Mouse (Mus musculus): ENCODE measurements around the gene Txn1. TPM values are rescaled to one million over a fixed set of nuclear protein-coding genes. Genes with fewer than 3 reads are reported as not detected.
A peak's percentile ranks its signal among the peaks of the same experiment; 100 is the strongest.

Gene Txn1
- total and polyA plus RNA-seq, 3 experiments = 366 to 395 TPM; not detected in 1

DNA sequence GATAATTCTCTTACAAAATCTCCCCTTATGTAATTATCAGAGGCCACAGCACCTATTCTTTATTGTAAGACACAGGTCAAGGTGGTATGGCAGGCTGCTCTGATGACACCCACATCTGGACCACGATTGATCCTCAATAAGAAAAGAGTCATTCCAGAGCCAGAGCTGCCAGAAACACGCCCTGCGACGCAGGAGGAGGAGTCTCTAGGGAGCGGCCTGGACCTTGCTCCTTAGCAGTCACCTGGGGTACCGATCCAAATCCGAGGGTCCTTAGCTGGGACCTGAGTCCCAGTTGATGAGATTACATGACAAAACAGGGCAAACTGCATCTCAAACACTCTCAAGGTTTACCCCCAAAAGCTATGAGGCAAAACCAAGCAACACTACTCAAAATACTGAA is 2.4 kb downstream of the Txn1 start:
- Histone ChIP-seq H3K9ac (ENCODE audit: control insufficient read depth, low read depth, low read length, poor library complexity, severe bottlenecking) (peak overlapping the region; percentile 86), H3K27ac (ENCODE audit: control insufficient read depth, low read depth, low read length) (no peak overlapping the region), H3K4me3 (ENCODE audit: control insufficient read depth in 1 of 2, insufficient read depth in 1 of 2, low read depth in 2 of 2, low read length in 2 of 2) (peak overlapping the region; percentile 84 to 93), H3K27me3 (ENCODE audit: control insufficient read depth in 1 of 2, insufficient read depth in 2 of 2, low read length in 2 of 2) (no peaks in the 10 kb centered on the region), H3K36me3 (ENCODE audit: control insufficient read depth in 1 of 2, insufficient read depth in 2 of 2, low read length in 2 of 2) (peaks cover 18 to 23% of the 10 kb centered on the region in 2 experiments), H3K9me3 (replicated peaks; ENCODE audit: insufficient read depth, low read length) (no peaks in the 10 kb centered on the region), H3K79me2 (ENCODE audit: control insufficient read depth, insufficient read depth, low read length, poor library complexity) (peaks cover 52% of the 10 kb centered on the region), H3K4me1 (ENCODE audit: control insufficient read depth in 1 of 2, insufficient read depth in 2 of 2, low read length in 2 of 2) (peaks cover 3 to 12% of the 10 kb centered on the region in 2 experiments)
- TF ChIP-seq USF1 (IDR thresholded peaks at IDR 0.05; ENCODE audit: low read depth, low read length) = no peak
- TF ChIP-seq GATA1 (IDR thresholded peaks at IDR 0.05; ENCODE audit: low read depth, low read length) = no peak
- TF ChIP-seq SMC3 (IDR thresholded peaks at IDR 0.05; ENCODE audit: low read depth, low read length) = no peak
- TF ChIP-seq NRF1 (IDR thresholded peaks at IDR 0.05; ENCODE audit: insufficient read depth, low read depth, low read length, poor library complexity, severe bottlenecking) = no peak
- TF ChIP-seq EP300 (IDR thresholded peaks at IDR 0.05; ENCODE audit: low read depth in 1 of 2, low read length in 2 of 2) = no peak
- no peak for TF ChIP-seq ZKSCAN1 (IDR thresholded peaks at IDR 0.05; ENCODE audit: low read depth, low read length)
- TF ChIP-seq ZNF384 (IDR thresholded peaks at IDR 0.05; ENCODE audit: low read depth, low read length) = no peak
- no peak for TF ChIP-seq POLR2AphosphoS2 (IDR thresholded peaks at IDR 0.05; ENCODE audit: low read length)
- TF ChIP-seq CTCF (IDR thresholded peaks at IDR 0.05 in 2 of 3, conservative IDR thresholded peaks at IDR 0.05 in 1 of 3; ENCODE audit: control insufficient read depth in 1 of 3, insufficient read depth in 1 of 3, low read depth in 2 of 3, low read length in 3 of 3, poor library complexity in 1 of 3, severe bottlenecking in 1 of 3) = no peak
- no peak for TF ChIP-seq MAFK (IDR thresholded peaks at IDR 0.05; ENCODE audit: borderline replicate concordance, low read depth, low read length)
- no peak for DNase-seq (ENCODE audit: low read depth, low spot score)

DNA sequence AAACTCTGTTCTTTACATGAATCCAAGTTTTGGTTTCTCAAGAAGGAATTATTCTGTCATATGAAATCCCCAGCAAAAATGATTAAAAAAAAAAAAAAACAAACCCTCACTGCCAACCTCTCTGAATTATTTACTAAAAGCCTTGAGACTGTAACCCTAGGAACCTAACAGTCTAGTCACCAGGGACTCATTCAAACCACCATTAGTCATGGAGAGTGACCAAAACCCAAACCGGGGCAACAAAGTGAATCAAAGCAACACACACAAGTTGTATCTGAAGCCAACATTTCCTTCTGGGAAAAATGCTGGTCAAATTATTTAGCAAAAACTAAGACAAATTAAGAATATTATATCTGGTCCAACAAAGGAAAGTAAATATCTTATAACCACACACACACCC is 3.3 kb downstream of the Txn1 start:
- no peak for DNase-seq (ENCODE audit: low read depth, low spot score)
- H3K9me3 ChIP-seq (replicated peaks; ENCODE audit: insufficient read depth, low read length) = no peaks in the 10 kb centered on the region
- H3K36me3 ChIP-seq (ENCODE audit: control insufficient read depth in 1 of 2, insufficient read depth in 2 of 2, low read length in 2 of 2) = peaks cover 21 to 27% of the 10 kb centered on the region in 2 experiments
- H3K27me3 ChIP-seq (ENCODE audit: control insufficient read depth in 1 of 2, insufficient read depth in 2 of 2, low read length in 2 of 2) = no peaks in the 10 kb centered on the region
- TF ChIP-seq MAX (IDR thresholded peaks at IDR 0.05; ENCODE audit: low read length) (no peak), MYC (IDR thresholded peaks at IDR 0.05; ENCODE audit: low read depth, low read length) (no peak)
- H3K27ac ChIP-seq (ENCODE audit: control insufficient read depth, low read depth, low read length) = no peak overlapping the region
- peaks cover 55% of the 10 kb centered on the region for H3K79me2 ChIP-seq (ENCODE audit: control insufficient read depth, insufficient read depth, low read length, poor library complexity)
- H3K4me1 ChIP-seq (ENCODE audit: control insufficient read depth in 1 of 2, insufficient read depth in 2 of 2, low read length in 2 of 2) = peaks cover 3 to 7% of the 10 kb centered on the region in 2 experiments
- no peak overlapping the region for H3K9ac ChIP-seq (ENCODE audit: control insufficient read depth, low read depth, low read length, poor library complexity, severe bottlenecking)
- no peak overlapping the region for H3K4me3 ChIP-seq (ENCODE audit: control insufficient read depth in 1 of 2, insufficient read depth in 1 of 2, low read depth in 2 of 2, low read length in 2 of 2)

DNA sequence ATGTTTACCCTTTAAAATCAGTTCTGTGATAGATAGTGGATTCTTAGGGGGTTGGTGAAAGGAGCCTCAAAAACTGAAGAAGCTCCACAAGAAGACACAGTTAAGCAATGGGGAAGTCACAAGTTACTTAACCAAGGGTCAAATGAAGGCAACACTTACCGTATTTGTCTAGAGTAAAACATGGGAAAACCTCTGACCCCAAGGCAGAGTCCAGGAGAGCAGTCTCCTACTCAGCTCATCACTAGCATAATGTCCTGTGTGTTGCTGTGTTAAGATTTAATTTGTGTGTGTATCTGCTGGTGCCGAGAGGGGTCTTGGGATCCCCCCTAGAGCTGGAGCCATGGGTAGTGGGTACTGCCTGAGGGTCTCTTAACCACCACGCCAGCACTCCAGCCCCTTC is 3.8 kb downstream of the Txn1 start:
- H3K79me2 ChIP-seq (ENCODE audit: control insufficient read depth, insufficient read depth, low read length, poor library complexity) = peaks cover 55% of the 10 kb centered on the region
- H3K9me3 ChIP-seq (replicated peaks; ENCODE audit: insufficient read depth, low read length) = no peaks in the 10 kb centered on the region
- H3K4me3 ChIP-seq (ENCODE audit: control insufficient read depth in 1 of 2, insufficient read depth in 1 of 2, low read depth in 2 of 2, low read length in 2 of 2) = no peak overlapping the region
- H3K36me3 ChIP-seq (ENCODE audit: control insufficient read depth in 1 of 2, insufficient read depth in 2 of 2, low read length in 2 of 2) = peaks cover 21 to 30% of the 10 kb centered on the region in 2 experiments
- no peak for DNase-seq (ENCODE audit: low read depth, low spot score)
- no peak overlapping the region for H3K9ac ChIP-seq (ENCODE audit: control insufficient read depth, low read depth, low read length, poor library complexity, severe bottlenecking)
- no peak overlapping the region for H3K27ac ChIP-seq (ENCODE audit: control insufficient read depth, low read depth, low read length)
- H3K27me3 ChIP-seq (ENCODE audit: control insufficient read depth in 1 of 2, insufficient read depth in 2 of 2, low read length in 2 of 2) = no peaks in the 10 kb centered on the region
- TF ChIP-seq TBP (IDR thresholded peaks at IDR 0.05; ENCODE audit: low read depth, low read length) (no peak), CHD2 (IDR thresholded peaks at IDR 0.05; ENCODE audit: low read length) (no peak), ETS1 (IDR thresholded peaks at IDR 0.05; ENCODE audit: low read depth, low read length) (no peak), MAFK (IDR thresholded peaks at IDR 0.05; ENCODE audit: borderline replicate concordance, low read depth, low read length) (no peak), POLR2AphosphoS5 (IDR thresholded peaks at IDR 0.05; ENCODE audit: borderline replicate concordance, low read depth, low read length) (no peak), TAL1 (IDR thresholded peaks at IDR 0.05; ENCODE audit: low read length) (no peak), CTCF (IDR thresholded peaks at IDR 0.05 in 2 of 3, conservative IDR thresholded peaks at IDR 0.05 in 1 of 3; ENCODE audit: control insufficient read depth in 1 of 3, insufficient read depth in 1 of 3, low read depth in 2 of 3, low read length in 3 of 3, poor library complexity in 1 of 3, severe bottlenecking in 1 of 3) (no peak), GATA1 (IDR thresholded peaks at IDR 0.05; ENCODE audit: low read depth, low read length) (no peak), SMC3 (IDR thresholded peaks at IDR 0.05; ENCODE audit: low read depth, low read length) (no peak), GABPA (IDR thresholded peaks at IDR 0.05; ENCODE audit: low read depth, low read length) (no peak), EP300 (IDR thresholded peaks at IDR 0.05; ENCODE audit: low read depth in 1 of 2, low read length in 2 of 2) (no peak), BHLHE40 (IDR thresholded peaks at IDR 0.05; ENCODE audit: borderline replicate concordance, low read depth, low read length) (no peak), ELF1 (IDR thresholded peaks at IDR 0.05; ENCODE audit: low read depth, low read length) (no peak), JUND (IDR thresholded peaks at IDR 0.05; ENCODE audit: low read depth, low read length) (no peak), MAZ (IDR thresholded peaks at IDR 0.05; ENCODE audit: low read depth, low read length) (no peak)
- H3K4me1 ChIP-seq (ENCODE audit: control insufficient read depth in 1 of 2, insufficient read depth in 2 of 2, low read length in 2 of 2) = peaks cover 3 to 7% of the 10 kb centered on the region in 2 experiments

Data from MEL (cell line).